Mouse (Mus musculus) bone marrow, adult 2 months (tissue): ENCODE data around the gene Phf21b.

ENCODE experiments used
- CTCF ChIP-seq: fragments of 200-500 bp; IDR thresholded peaks from 2 replicates; pipeline ENCODE4 v1.5.1; 2011; ENCODE audit warnings: low read length, control low read depth; ENCODE audit not compliant: control insufficient read depth, insufficient read depth
- POLR2A ChIP-seq: fragments of 200-500 bp; IDR thresholded peaks from 2 replicates; pipeline ENCODE4 v1.6.1; 2011; ENCODE audit warnings: low read depth, mild to moderate bottlenecking, control low read depth, low read length, borderline replicate concordance; ENCODE audit not compliant: control insufficient read depth

DNA sequence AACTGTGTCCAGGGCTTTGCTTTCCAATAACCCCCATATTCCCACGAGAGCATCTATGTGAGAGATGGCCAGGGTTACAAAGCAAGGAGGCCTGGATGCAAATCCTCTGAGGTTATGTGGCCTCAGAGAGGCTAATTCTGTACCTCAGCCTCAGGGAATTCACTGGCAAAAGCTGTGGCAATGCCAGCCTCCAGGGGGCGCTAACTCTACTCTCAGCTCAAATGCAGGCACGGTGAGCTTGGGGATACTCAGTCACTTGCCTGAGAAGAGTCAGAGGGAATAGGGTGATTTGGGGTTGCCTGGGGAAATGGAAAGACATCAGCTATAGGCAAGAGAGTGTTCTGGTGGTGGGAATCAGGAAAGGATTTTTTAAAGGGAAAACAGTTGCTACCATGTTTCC is 52.2 kb downstream of the Phf21b start:
- TF ChIP-seq POLR2A (no peak), CTCF (peak; percentile 60)
